Mouse (Mus musculus) bone marrow, adult 2 months (tissue): ENCODE results near the gene Pcmt1.

ENCODE experiments used
- CTCF ChIP-seq: fragments of 200-500 bp; IDR thresholded peaks from 2 replicates; pipeline ENCODE4 v1.5.1; 2011; ENCODE audit warnings: low read length, control low read depth; ENCODE audit not compliant: control insufficient read depth, insufficient read depth
- POLR2A ChIP-seq: fragments of 200-500 bp; IDR thresholded peaks from 2 replicates; pipeline ENCODE4 v1.6.1; 2011; ENCODE audit warnings: low read depth, mild to moderate bottlenecking, control low read depth, low read length, borderline replicate concordance; ENCODE audit not compliant: control insufficient read depth

DNA sequence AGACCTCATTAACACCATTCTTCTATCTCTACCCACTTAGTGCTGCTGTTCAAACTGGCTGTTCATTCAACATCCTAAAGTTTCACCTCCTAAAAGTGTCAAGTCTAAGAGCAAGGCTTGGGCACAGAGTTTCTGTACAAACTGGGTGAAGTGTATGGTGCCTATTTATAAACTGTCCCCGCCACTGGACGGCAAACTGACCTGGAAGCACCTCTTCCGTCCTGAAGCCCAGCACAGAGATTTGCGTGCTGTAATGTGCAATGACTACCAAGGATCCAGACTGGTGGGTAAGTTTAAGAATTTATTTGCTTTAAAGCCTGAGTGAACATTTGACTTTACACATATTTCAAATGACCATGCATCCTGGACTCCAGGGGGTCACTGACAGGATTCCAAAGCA lies 51.8 kb downstream of the Pcmt1 start:
- TF ChIP-seq CTCF (no peak), POLR2A (no peak)
